Mouse (Mus musculus) limb, embryonic 13.5 days (tissue): ENCODE measurements around the gene Bpi. TPM values are rescaled to one million over a fixed set of nuclear protein-coding genes. Genes with fewer than 3 reads are reported as not detected.

ENCODE experiments used
- ATAC-seq: fragments of 200-750 bp; cut with Nextera tagmentation; 2 replicates; pipeline ENCODE4 v1.8.0; 2017; ENCODE audit warnings: low read depth, moderate number of reproducible peaks, moderate TSS enrichment; ENCODE audit not compliant: low FRiP score
- H3K27ac ChIP-seq: fragments of 300-500 bp; sonication (generic); 2 replicates; pipeline ENCODE4 v1.5.1; 2015; ENCODE audit warnings: inconsistent platforms, mild to moderate bottlenecking, moderate library complexity
- H3K27me3 ChIP-seq: fragments of 300-500 bp; sonication (generic); 2 replicates; pipeline ENCODE4 v1.6.1; 2015; ENCODE audit warnings: mild to moderate bottlenecking, inconsistent platforms
- H3K36me3 ChIP-seq: fragments of 300-500 bp; sonication (generic); 2 replicates; pipeline ENCODE4 v1.6.1; 2015; ENCODE audit warnings: inconsistent platforms, mild to moderate bottlenecking, moderate library complexity
- H3K4me1 ChIP-seq: fragments of 300-500 bp; sonication (generic); 2 replicates; pipeline ENCODE4 v1.6.1; 2015; ENCODE audit warnings: inconsistent platforms
- H3K4me2 ChIP-seq: fragments of 300-500 bp; sonication (generic); replicated peaks from 2 replicates; pipeline ENCODE4 v1.6.1; 2015; ENCODE audit warnings: inconsistent platforms, mild to moderate bottlenecking, moderate library complexity
- H3K4me3 ChIP-seq: fragments of 300-500 bp; sonication (generic); 2 replicates; pipeline ENCODE4 v1.5.1; 2015; ENCODE audit warnings: moderate library complexity, mild to moderate bottlenecking, inconsistent platforms
- H3K9ac ChIP-seq: fragments of 300-500 bp; sonication (generic); 2 replicates; pipeline ENCODE4 v1.6.1; 2015; ENCODE audit warnings: mild to moderate bottlenecking, inconsistent platforms
- H3K9me3 ChIP-seq: fragments of 300-500 bp; sonication (generic); 2 replicates; pipeline ENCODE4 v1.6.1; 2016; ENCODE audit warnings: inconsistent platforms
- WGBS: fragments of 180-500 bp; shearing (Covaris S2); methylation state at CpG from one replicate; pipeline ENCODE4 v1.1.7; 2015; 5-methylcytosine and 5-hydroxymethylcytosine counted together
- polyA plus RNA-seq: library from polyadenylated mRNA; unstranded; fragments of >200 nt; fragmentation: Nextera tagmentation; extraction: Ambion mirVana; gene quantifications from 2 replicates; pipeline ENCODE4 v1.2.1, GENCODE M21; 2015

Gene Bpi
- polyA plus RNA-seq, 1 experiment from 2014 or later: not detected

GRCm38 (mm10) chr2:158275811-158276210 lies 17.9 kb downstream of the Bpi start:
- no peak overlapping the region for H3K9ac ChIP-seq
- ATAC-seq: no peak
- WGBS: 71% methylated on average over 4 of the region's 4 CpGs

GRCm38 (mm10) chr2:158276451-158276850 lies 18.6 kb downstream of the Bpi start:
- Histone ChIP-seq H3K9me3 (no peaks in the 10 kb centered on the region), H3K27ac (no peak overlapping the region), H3K9ac (no peak overlapping the region), H3K4me3 (no peak overlapping the region), H3K36me3 (no peaks in the 10 kb centered on the region), H3K4me2 (no peak overlapping the region), H3K4me1 (peaks cover 18% of the 10 kb centered on the region), H3K27me3 (no peaks in the 10 kb centered on the region)
- 66% methylated on average over 6 of the region's 6 CpGs for WGBS
- ATAC-seq: no peak

More at GRCm38 (mm10) chr2:158275811-158276210, 17.9 kb downstream of the Bpi start:
- Histone ChIP-seq H3K4me1 (peaks cover 17% of the 10 kb centered on the region), H3K4me3 (no peak overlapping the region), H3K36me3 (no peaks in the 10 kb centered on the region), H3K9me3 (no peaks in the 10 kb centered on the region), H3K27me3 (no peaks in the 10 kb centered on the region), H3K4me2 (no peak overlapping the region), H3K27ac (no peak overlapping the region)

DNA sequence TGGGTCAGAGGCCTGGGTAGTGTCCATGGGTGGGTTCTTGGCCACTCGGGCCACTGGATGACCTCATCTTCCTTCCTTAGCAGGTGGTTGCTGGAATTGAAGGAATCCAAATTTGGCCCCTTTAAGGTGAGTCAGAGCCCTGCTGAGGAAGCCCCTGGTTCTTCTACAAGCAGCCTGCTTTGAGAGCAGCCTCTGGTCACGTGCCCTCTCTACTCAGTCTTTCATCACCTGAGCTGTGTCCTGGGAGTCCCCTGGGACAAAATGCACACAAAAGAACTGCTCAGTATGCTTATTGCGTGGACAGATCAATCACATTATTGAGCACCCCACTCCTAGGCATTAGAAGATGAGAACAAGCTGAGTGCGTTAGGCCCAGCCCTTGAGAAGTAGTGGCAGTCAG lies 19.0 kb downstream of the Bpi start:
- no peak for ATAC-seq
- WGBS: 70% methylated on average over 4 of the region's 4 CpGs
- H3K27ac ChIP-seq: no peak overlapping the region

DNA sequence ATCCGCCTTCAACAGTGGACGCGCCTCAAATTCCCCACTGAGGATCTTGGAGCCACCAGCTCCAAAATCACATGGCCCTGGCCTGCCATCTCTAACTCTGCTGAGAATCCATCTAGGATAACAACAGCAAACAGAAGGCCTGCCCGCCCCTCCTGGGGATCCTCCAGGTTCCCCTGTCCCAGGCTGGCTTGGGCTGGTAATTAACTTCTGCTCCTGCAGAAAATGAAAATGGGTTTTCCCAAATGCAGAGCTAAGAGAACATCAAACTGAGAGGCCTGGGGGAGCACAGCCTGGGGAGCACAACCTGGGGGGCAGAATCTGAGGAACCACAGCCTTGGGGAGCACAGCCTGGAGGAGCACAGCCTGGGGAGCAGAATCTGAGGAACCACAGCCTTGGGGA lies 21.8 kb downstream of the Bpi start:
- no peaks in the 10 kb centered on the region for H3K36me3 ChIP-seq
- no peak overlapping the region for H3K4me2 ChIP-seq
- 93% methylated on average over 4 of the region's 4 CpGs for WGBS
- H3K27me3 ChIP-seq: no peaks in the 10 kb centered on the region
- no peak overlapping the region for H3K4me3 ChIP-seq
- no peak overlapping the region for H3K9ac ChIP-seq
- ATAC-seq: no peak
- 0 out of 2 replicates have a peak, but pooled peaks cover 13% of the 10 kb centered on the region for H3K4me1 ChIP-seq
- no peak overlapping the region for H3K27ac ChIP-seq
- H3K9me3 ChIP-seq: no peaks in the 10 kb centered on the region

More for the DNA sequence above, 19.0 kb downstream of the Bpi start:
- Histone ChIP-seq H3K4me3 (no peak overlapping the region), H3K4me1 (peaks cover 22% of the 10 kb centered on the region), H3K4me2 (no peak overlapping the region), H3K36me3 (no peaks in the 10 kb centered on the region), H3K27me3 (no peaks in the 10 kb centered on the region), H3K9me3 (no peaks in the 10 kb centered on the region), H3K9ac (no peak overlapping the region)

GRCm38 (mm10) chr2:158281497-158282205 lies 23.8 kb downstream of the Bpi start:
- Histone ChIP-seq H3K36me3 (no peaks in the 10 kb centered on the region), H3K9ac (no peak overlapping the region), H3K27me3 (no peaks in the 10 kb centered on the region), H3K27ac (no peak overlapping the region), H3K9me3 (no peaks in the 10 kb centered on the region), H3K4me3 (no peak overlapping the region), H3K4me1 (0 out of 2 replicates have a peak, but pooled peaks cover 13% of the 10 kb centered on the region), H3K4me2 (no peak overlapping the region)
- ATAC-seq: no peak
- WGBS: 55% methylated on average over 16 of the region's 16 CpGs

DNA sequence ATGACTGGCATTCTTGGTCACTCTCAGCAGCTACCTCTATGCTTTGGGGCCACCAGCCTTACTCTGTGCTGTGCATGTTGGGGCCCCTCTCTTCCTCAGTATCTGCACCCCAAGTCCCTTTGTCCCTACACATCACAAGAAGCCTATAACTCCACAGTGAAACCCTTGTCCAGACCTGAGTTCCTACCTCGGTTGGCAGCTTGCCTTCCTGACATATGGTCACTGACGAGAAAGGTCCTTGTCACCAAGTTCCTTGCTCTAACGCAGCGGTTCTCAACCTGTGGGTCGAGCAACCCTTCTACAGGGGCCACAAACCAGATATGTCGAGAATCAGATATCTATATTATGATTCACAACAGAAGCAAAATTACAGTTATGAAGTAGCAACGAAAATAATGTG lies 25.2 kb downstream of the Bpi start:
- 77% methylated on average over 7 of the region's 7 CpGs for WGBS
- Histone ChIP-seq H3K27me3 (no peaks in the 10 kb centered on the region), H3K36me3 (no peaks in the 10 kb centered on the region), H3K27ac (no peak overlapping the region), H3K4me2 (no peak overlapping the region), H3K4me3 (no peak overlapping the region), H3K4me1 (0 out of 2 replicates have a peak, but pooled peaks cover 13% of the 10 kb centered on the region), H3K9ac (no peak overlapping the region), H3K9me3 (no peaks in the 10 kb centered on the region)
- no peak for ATAC-seq

DNA sequence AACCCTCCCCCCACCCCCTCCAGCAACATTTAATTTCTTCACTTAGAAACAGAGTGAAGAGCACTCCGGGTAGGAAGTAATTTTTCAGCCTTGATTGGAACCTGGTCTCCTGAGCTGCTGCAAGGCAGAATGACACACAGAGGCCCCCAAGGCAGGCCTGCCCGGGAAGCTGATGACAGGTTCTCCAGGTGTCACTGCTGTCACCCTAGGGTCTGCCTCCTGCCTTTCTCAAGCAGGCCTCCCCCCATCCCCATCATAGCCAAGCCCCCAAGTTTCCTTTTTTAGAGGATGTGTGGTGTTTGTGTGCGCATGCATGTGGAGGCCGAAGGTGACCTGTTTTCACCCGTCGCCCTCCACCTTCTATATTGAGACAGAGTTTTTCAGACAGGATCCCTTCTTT lies 25.9 kb downstream of the Bpi start:
- Histone ChIP-seq H3K36me3 (no peaks in the 10 kb centered on the region), H3K4me2 (no peak overlapping the region), H3K4me1 (0 out of 2 replicates have a peak, but pooled peaks cover 13% of the 10 kb centered on the region), H3K9ac (no peak overlapping the region), H3K4me3 (no peak overlapping the region), H3K27ac (no peak overlapping the region), H3K27me3 (no peaks in the 10 kb centered on the region), H3K9me3 (no peaks in the 10 kb centered on the region)
- ATAC-seq: no peak
- WGBS: 63% methylated on average over 6 of the region's 6 CpGs

DNA sequence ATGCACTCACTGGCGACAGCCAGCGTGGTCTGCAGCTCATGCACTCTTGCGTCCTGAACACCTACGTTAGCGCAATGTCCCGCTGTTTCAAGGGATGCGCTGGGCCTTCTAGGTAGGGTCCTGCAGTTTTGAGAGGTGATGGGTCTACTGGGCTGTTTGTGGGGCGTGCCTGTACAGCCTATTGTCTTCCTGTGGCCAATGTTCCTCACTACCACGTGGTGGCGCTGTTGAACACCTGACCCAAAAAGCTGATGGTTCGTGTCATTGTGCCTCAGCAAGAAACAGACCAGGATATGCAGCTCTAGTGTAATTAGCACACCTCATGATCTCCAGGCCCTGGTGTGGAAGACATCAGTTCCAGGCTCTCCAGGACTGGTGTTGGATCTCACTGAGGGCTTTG lies 26.7 kb downstream of the Bpi start:
- Histone ChIP-seq H3K9me3 (no peaks in the 10 kb centered on the region), H3K4me2 (no peak overlapping the region), H3K4me1 (0 out of 2 replicates have a peak, but pooled peaks cover 13% of the 10 kb centered on the region), H3K27me3 (no peaks in the 10 kb centered on the region), H3K36me3 (no peaks in the 10 kb centered on the region), H3K4me3 (no peak overlapping the region), H3K9ac (no peak overlapping the region), H3K27ac (no peak overlapping the region)
- no peak for ATAC-seq
- 24% methylated on average over 11 of the region's 11 CpGs for WGBS

DNA sequence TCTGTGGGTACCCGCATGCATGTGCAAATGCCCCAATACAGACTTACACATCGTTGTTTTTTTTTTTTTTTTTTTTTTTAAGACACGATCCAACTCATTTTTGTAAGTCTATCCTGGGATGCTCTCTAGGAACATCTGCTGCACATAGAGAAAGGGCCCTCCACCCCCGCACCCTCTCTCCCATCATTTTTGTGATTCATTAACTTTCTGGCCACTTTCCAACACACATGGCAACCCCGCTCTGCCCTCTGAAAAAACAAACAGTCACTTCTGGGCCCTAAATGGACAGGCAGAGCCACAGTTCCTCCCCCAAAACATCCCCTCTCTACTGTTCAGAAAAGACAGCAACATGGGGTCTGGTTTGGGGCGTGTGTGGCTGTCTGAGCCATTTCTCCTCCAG lies 27.8 kb downstream of the Bpi start:
- 0 out of 2 replicates have a peak, but pooled peaks cover 13% of the 10 kb centered on the region for H3K4me1 ChIP-seq
- no peak overlapping the region for H3K9ac ChIP-seq
- H3K4me2 ChIP-seq: no peak overlapping the region
- H3K4me3 ChIP-seq: no peak overlapping the region
- no peak overlapping the region for H3K27ac ChIP-seq
- no peaks in the 10 kb centered on the region for H3K9me3 ChIP-seq
- WGBS: 72% methylated on average over 6 of the region's 6 CpGs
- no peaks in the 10 kb centered on the region for H3K36me3 ChIP-seq
- no peak for ATAC-seq
- H3K27me3 ChIP-seq: no peaks in the 10 kb centered on the region

- ATAC-seq: no peak
- 75% methylated on average over 9 of the region's 9 CpGs for whole genome bisulfite sequencing
- Histone ChIP-seq H3K4me2 (no peak overlapping the region), H3K36me3 (no peaks in the 10 kb centered on the region), H3K27me3 (no peaks in the 10 kb centered on the region), H3K9ac (no peak overlapping the region), H3K9me3 (no peaks in the 10 kb centered on the region), H3K27ac (no peak overlapping the region), H3K4me3 (no peak overlapping the region), H3K4me1 (0 out of 2 replicates have a peak, but pooled peaks cover 3% of the 10 kb centered on the region)
Measured at GRCm38 (mm10) chr2:158295700-158296099, 37.8 kb downstream of the Bpi start.

DNA sequence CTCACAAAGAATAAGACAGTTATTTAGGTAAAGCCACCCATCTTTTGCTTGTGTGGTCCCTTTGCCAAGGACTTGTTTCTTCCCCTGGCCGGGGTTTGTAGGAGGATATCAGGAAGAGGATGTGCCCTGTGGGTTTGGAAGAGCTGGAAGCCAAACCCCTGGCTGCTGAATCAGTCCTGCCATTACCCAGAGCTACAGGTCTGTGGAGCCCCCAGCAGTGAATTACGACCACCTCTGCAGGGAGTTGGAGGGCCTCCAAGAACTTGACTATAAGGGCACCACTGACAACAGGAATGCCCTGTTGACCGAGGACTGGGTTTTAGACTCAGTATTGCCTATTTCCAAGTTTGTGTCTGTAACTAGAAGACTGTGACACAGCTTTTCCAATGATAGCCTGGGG lies 41.3 kb downstream of the Bpi start:
- ATAC-seq: no peak
- Histone ChIP-seq H3K4me2 (no peak overlapping the region), H3K36me3 (no peaks in the 10 kb centered on the region), H3K4me3 (no peak overlapping the region), H3K27me3 (no peaks in the 10 kb centered on the region), H3K9ac (no peak overlapping the region), H3K4me1 (0 out of 2 replicates have a peak, but pooled peaks cover 3% of the 10 kb centered on the region), H3K27ac (no peak overlapping the region), H3K9me3 (no peaks in the 10 kb centered on the region)
- WGBS: 79% methylated on average over 3 of the region's 3 CpGs

DNA sequence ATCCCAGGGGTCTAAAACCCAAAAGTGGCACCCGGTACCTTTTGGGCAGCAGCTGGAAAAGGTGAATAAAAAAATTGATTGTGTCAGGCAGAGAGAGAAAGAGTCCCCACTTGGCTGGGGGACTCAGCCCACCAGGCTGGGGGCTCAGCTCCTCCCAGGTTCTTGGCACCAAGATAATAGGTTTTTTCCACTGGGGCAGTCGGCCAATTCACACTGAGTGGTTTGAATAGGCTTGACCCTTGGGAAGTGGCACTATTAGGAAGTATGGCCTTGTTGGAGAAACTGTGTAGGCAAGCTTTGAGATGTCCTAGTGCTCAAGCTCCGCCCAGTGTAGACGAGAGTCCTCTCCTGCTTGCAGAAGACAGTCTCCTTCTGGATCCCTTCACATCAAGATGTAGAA lies 41.8 kb downstream of the Bpi start:
- H3K27me3 ChIP-seq: no peaks in the 10 kb centered on the region
- no peak overlapping the region for H3K9ac ChIP-seq
- no peak overlapping the region for H3K27ac ChIP-seq
- H3K4me2 ChIP-seq: no peak overlapping the region
- no peak overlapping the region for H3K4me3 ChIP-seq
- no peaks in the 10 kb centered on the region for H3K9me3 ChIP-seq
- no peaks in the 10 kb centered on the region for H3K36me3 ChIP-seq
- whole genome bisulfite sequencing: 72% methylated on average over 4 of the region's 4 CpGs
- no peak for ATAC-seq
- H3K4me1 ChIP-seq: 0 out of 2 replicates have a peak, but pooled peaks cover 3% of the 10 kb centered on the region

GRCm38 (mm10) chr2:158302807-158303206 lies 44.9 kb downstream of the Bpi start:
- WGBS: 65% methylated on average over 3 of the region's 3 CpGs
- H3K9me3 ChIP-seq: no peaks in the 10 kb centered on the region
- no peak overlapping the region for H3K27ac ChIP-seq
- H3K36me3 ChIP-seq: no peaks in the 10 kb centered on the region
- no peak overlapping the region for H3K9ac ChIP-seq
- H3K4me2 ChIP-seq: no peak overlapping the region
- no peak overlapping the region for H3K4me3 ChIP-seq
- peaks cover 10% of the 10 kb centered on the region for H3K4me1 ChIP-seq
- no peak for ATAC-seq
- no peaks in the 10 kb centered on the region for H3K27me3 ChIP-seq
